Mouse (Mus musculus) lung, adult 2 months (tissue): ENCODE measurements around the gene Pelp1. TPM values are rescaled to one million over a fixed set of nuclear protein-coding genes. Genes with fewer than 3 reads are reported as not detected.

Experiments used
- DNase-seq: peaks from one replicate; pipeline ENCODE4 v3.0.0; 2022
- H3K4me1 ChIP-seq: fragments of 200-500 bp; 2 replicates; pipeline ENCODE4 v1.6.1; 2011; ENCODE audit warnings: low read length; ENCODE audit not compliant: control insufficient read depth, insufficient read depth
- H3K4me3 ChIP-seq: fragments of 200-500 bp; replicated peaks from 2 replicates; pipeline ENCODE3; 2011; ENCODE audit warnings: low read depth, mild to moderate bottlenecking, control low read depth, low read length; ENCODE audit errors: extremely low read depth
- CTCF ChIP-seq: fragments of 200-500 bp; IDR thresholded peaks from 2 replicates; pipeline ENCODE4 v1.5.1; 2011; ENCODE audit warnings: mild to moderate bottlenecking, low read length, control low read depth; ENCODE audit not compliant: insufficient read depth
- POLR2A ChIP-seq: fragments of 200-500 bp; IDR thresholded peaks from 2 replicates; pipeline ENCODE4 v1.6.1; 2011; ENCODE audit warnings: low read depth, mild to moderate bottlenecking, control low read depth, low read length, borderline replicate concordance; ENCODE audit errors: extremely low read depth
- WGBS: fragments of 180-500 bp; shearing (Covaris S2); methylation state at CpG from one replicate; pipeline ENCODE4 v1.1.7; 2018; 5-methylcytosine and 5-hydroxymethylcytosine counted together
- polyA plus RNA-seq: library from polyadenylated mRNA; depleted of rRNA; stranded (reverse); fragments of >200 nt; gene quantifications from 2 replicates; pipeline ENCODE4 v1.2.3, GENCODE M21; 2012

Gene Pelp1
- polyA plus RNA-seq, 1 experiment: 17.4 TPM

GRCm38 (mm10) chr11:70443964-70444363 is 34.1 kb upstream of the Pelp1 start:
- WGBS: 61% methylated on average over 3 of the region's 3 CpGs
- no peak for DNase-seq
- H3K4me1 ChIP-seq: peaks cover 2% of the 10 kb centered on the region; the same call in 1 of the 2 replicates
- TF ChIP-seq CTCF (no peak), POLR2A (no peak)
- no peak overlapping the region for H3K4me3 ChIP-seq

GRCm38 (mm10) chr11:70441882-70442281 is 32.1 kb upstream of the Pelp1 start:
- peaks cover 2% of the 10 kb centered on the region; the same call in 1 of the 2 replicates for H3K4me1 ChIP-seq
- no peak for TF ChIP-seq CTCF
- no peak for TF ChIP-seq POLR2A
- no peak overlapping the region for H3K4me3 ChIP-seq
- 79% methylated on average over 7 of the region's 7 CpGs for WGBS
- no peak for DNase-seq

- TF ChIP-seq POLR2A (no peak), CTCF (no peak)
- no peak overlapping the region for H3K4me3 ChIP-seq
- no peak for DNase-seq
- H3K4me1 ChIP-seq: peaks cover 2% of the 10 kb centered on the region; the same call in 1 of the 2 replicates
- WGBS: 74% methylated on average over 4 of the region's 4 CpGs
These were observed 30.8 kb upstream of the Pelp1 start for GRCm38 (mm10) chr11:70440637-70441036.

GRCm38 (mm10) chr11:70438728-70439374 is 29.0 kb upstream of the Pelp1 start:
- H3K4me3 ChIP-seq: no peak overlapping the region
- H3K4me1 ChIP-seq: no peaks in the 10 kb centered on the region; the same call in 1 of the 2 replicates
- WGBS: 90% methylated on average over 7 of the region's 7 CpGs
- DNase-seq: no peak
- no peak for TF ChIP-seq CTCF
- TF ChIP-seq POLR2A: no peak

- 82% methylated on average over 6 of the region's 6 CpGs for WGBS
- TF ChIP-seq POLR2A (no peak), CTCF (no peak)
- H3K4me1 ChIP-seq: peaks cover 6% of the 10 kb centered on the region
- no peak for DNase-seq
- no peak overlapping the region for H3K4me3 ChIP-seq
These were observed 27.6 kb upstream of the Pelp1 start for GRCm38 (mm10) chr11:70437426-70437825.

- H3K4me3 ChIP-seq: no peak overlapping the region
- TF ChIP-seq POLR2A: no peak
- no peak for DNase-seq
- 44% methylated on average over 5 of the region's 5 CpGs for WGBS
- peaks cover 6% of the 10 kb centered on the region for H3K4me1 ChIP-seq
These were observed 25.6 kb upstream of the Pelp1 start for GRCm38 (mm10) chr11:70435476-70435875.

- Histone ChIP-seq H3K4me3 (peak overlapping the region; percentile 1), H3K4me1 (peaks cover 6% of the 10 kb centered on the region)
- DNase-seq: no peak
- no peak for TF ChIP-seq POLR2A
- no peak for TF ChIP-seq CTCF
- 84% methylated on average over 3 of the region's 3 CpGs for WGBS
These were observed 24.1 kb upstream of the Pelp1 start for GRCm38 (mm10) chr11:70433951-70434350.

GRCm38 (mm10) chr11:70433569-70433943 is 23.7 kb upstream of the Pelp1 start:
- TF ChIP-seq POLR2A: no peak
- no peak for TF ChIP-seq CTCF
- no peak for DNase-seq
- peak overlapping the region; percentile 26 for H3K4me3 ChIP-seq
- H3K4me1 ChIP-seq: peaks cover 6% of the 10 kb centered on the region
- 54% methylated on average over 1 of the region's 1 CpGs for WGBS

- peak overlapping the region; percentile 84 for H3K4me3 ChIP-seq
- no peak for TF ChIP-seq CTCF
- no peak for TF ChIP-seq POLR2A
- peaks cover 6% of the 10 kb centered on the region for H3K4me1 ChIP-seq
- WGBS: 7% methylated on average over 15 of the region's 15 CpGs
- DNase-seq: no peak
These were observed 23.2 kb upstream of the Pelp1 start for GRCm38 (mm10) chr11:70432895-70433568.
